ENCODE assay signal across 11 mouse cellular contexts in the genomic region with DNA sequence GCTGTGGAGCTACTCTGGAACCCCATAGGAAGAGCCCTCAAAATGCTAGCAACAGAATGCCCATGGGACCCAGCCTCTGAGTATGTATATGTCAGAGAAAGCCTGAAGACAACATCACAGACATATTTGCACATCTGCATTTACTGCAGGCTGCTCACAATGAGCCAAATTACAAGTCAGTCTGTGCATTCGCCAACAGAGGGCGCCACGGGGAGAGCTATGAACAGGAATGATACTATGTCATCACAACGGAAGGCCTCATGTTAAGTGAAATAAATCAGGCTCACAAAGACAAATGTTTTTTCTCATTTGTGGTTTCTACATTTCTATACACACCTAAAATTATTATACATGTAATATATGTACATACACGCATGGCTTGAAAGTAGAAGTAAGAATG.
DNase-seq lines count a peak whose midpoint lies in the region; ATAC-seq lines count a peak whose summit lies in the region.
"Had no signal": no experiment of that assay in that cellular context is flagged by ENCODE, and none has a peak within 500 bp of the region (broad histone marks: within the 10 kb centered on the region; RNA-seq: fewer than 3 reads in every experiment).

No protein-coding gene starts in this region.

- peaks cover 18% of the 10 kb centered on the region for H3K36me3 ChIP-seq in forebrain, embryonic 13.5 days (ENCODE audit: poor library complexity, severe bottlenecking)

- no peaks in the 10 kb centered on the region for H3K27me3 ChIP-seq in forebrain, embryonic 13.5 days

- H3K4me1 ChIP-seq in forebrain, embryonic 13.5 days: no peaks in the 10 kb centered on the region

- no peak overlapping the region for H3K9ac ChIP-seq in forebrain, embryonic 13.5 days

- no peaks in the 10 kb centered on the region for H3K9me3 ChIP-seq in forebrain, embryonic 13.5 days (replicated peaks)

- H3K27ac ChIP-seq in forebrain, embryonic 13.5 days: no peak overlapping the region

- no peak for ATAC-seq in forebrain, embryonic 13.5 days

- DNase-seq in kidney, adult 9 months: peak; percentile 22
- no peak for DNase-seq in kidney, adult 8-10 months
- DNase-seq in A20 (ENCODE audit: low read depth, low spot score): peak; percentile 60
- peak; percentile 51 for DNase-seq in ES-CJ7 (ENCODE audit: low read depth, low spot score)
- peak; percentile 62 for DNase-seq in induced T-regulatory cell, adult 2 months (ENCODE audit: low read depth)
- DNase-seq in urinary bladder, postnatal 10 days (ENCODE audit: low spot score): no peak
- DNase-seq in neural tube, embryonic 10.5 days (ENCODE audit: extremely low spot score, low spot score): no peak
- DNase-seq: cerebellum, adult 8-10 months; layer of hippocampus, postnatal 36 days had no signal

- 77% methylated on average over 5 of the region's 5 CpGs for WGBS in forebrain, embryonic 13.5 days

- no peak overlapping the region for H3K4me3 ChIP-seq in forebrain, embryonic 13.5 days
- H3K4me3 ChIP-seq: myocyte had no signal

- H3K4me2 ChIP-seq in forebrain, embryonic 13.5 days: no peak overlapping the region

Comparison
In these comparisons a context has a peak if more than half of its experiments do, and no peak if none do; other contexts are left out.
1. DNase-seq: peak in kidney, adult 9 months (single experiment), A20 (single experiment), ES-CJ7 (single experiment) and induced T-regulatory cell, adult 2 months (single experiment); none in kidney, adult 8-10 months (0 of 2), urinary bladder, postnatal 10 days (single experiment) and neural tube, embryonic 10.5 days (single experiment).